Mouse (Mus musculus): ENCODE results near the gene Kif24. TPM values are rescaled to one million over a fixed set of nuclear protein-coding genes. Genes with fewer than 3 reads are reported as not detected.

Gene Kif24
- 0.70 and 1.2 TPM in 2 replicates for polyA plus RNA-seq (2012; rRNA removed; ENCODE audit: low replicate concordance)

GRCm38 (mm10) chr4:41464345-41465286, at the start of gene Kif24, which contains the start of gene Nudt2:
Gene Kif24, minus strand, starts transcription at chr4:41464887.
Gene Nudt2, plus strand, starts transcription at chr4:41465151.

GRCm38 (mm10) chr4:41502986-41503412, 38.3 kb upstream of the Kif24 start, which contains the start of gene AI464131:
Gene AI464131, minus strand, starts transcription at chr4:41503076.

GRCm38 (mm10) chr4:41348584-41349198, 116.0 kb downstream of the Kif24 start, which contains the start of gene Ubap1:
Gene Ubap1, plus strand, starts transcription at chr4:41348996.

Other genes starting within 250 kb of the Kif24 start
- gene Ubap2, start 189.7 kb downstream of the Kif24 start, polyA plus RNA-seq (2012; rRNA removed; ENCODE audit: low replicate concordance): 77.9 and 166 TPM in 2 replicates
- 11.7 and 20.3 TPM in 2 replicates for gene Dcaf12, start 150.0 kb downstream of the Kif24 start, polyA plus RNA-seq (2012; rRNA removed; ENCODE audit: low replicate concordance)
- 15.5 and 20.7 TPM in 2 replicates for gene Ubap1, start 115.9 kb downstream of the Kif24 start, polyA plus RNA-seq (2012; rRNA removed; ENCODE audit: low replicate concordance)
- 4.2 and 5.5 TPM in 2 replicates for gene Nudt2, start 264 bp upstream of the Kif24 start, polyA plus RNA-seq (2012; rRNA removed; ENCODE audit: low replicate concordance)
- 6.8 and 8.2 TPM in 2 replicates for gene AI464131, start 38.2 kb upstream of the Kif24 start, polyA plus RNA-seq (2012; rRNA removed; ENCODE audit: low replicate concordance)
- not detected in 2 replicates for gene 1110017D15Rik, start 52.4 kb upstream of the Kif24 start, polyA plus RNA-seq (2012; rRNA removed; ENCODE audit: low replicate concordance)
- 16.8 and 27.1 TPM in 2 replicates for gene Fam219a, start 104.7 kb upstream of the Kif24 start, polyA plus RNA-seq (2012; rRNA removed; ENCODE audit: low replicate concordance)
- gene Dnaic1, start 104.9 kb upstream of the Kif24 start, polyA plus RNA-seq (2012; rRNA removed; ENCODE audit: low replicate concordance): 2.2 and 4.2 TPM in 2 replicates
- 10.3 and 10.8 TPM in 2 replicates for gene Enho, start 175.4 kb upstream of the Kif24 start, polyA plus RNA-seq (2012; rRNA removed; ENCODE audit: low replicate concordance)
- gene Cntfr, start 232.2 kb upstream of the Kif24 start, polyA plus RNA-seq (2012; rRNA removed; ENCODE audit: low replicate concordance): 2.2 and 3.4 TPM in 2 replicates
- 38.6 and 72.8 TPM in 2 replicates for gene Il11ra1, start 235.1 kb upstream of the Kif24 start, polyA plus RNA-seq (2012; rRNA removed; ENCODE audit: low replicate concordance)
- 44.2 and 56.4 TPM in 2 replicates for gene Rpp25l, start 248.6 kb upstream of the Kif24 start, polyA plus RNA-seq (2012; rRNA removed; ENCODE audit: low replicate concordance)

All from duodenum, adult 2 months (tissue).